Mouse (Mus musculus) left cerebral cortex, postnatal 36 days (tissue): Measurements from ENCODE around the gene Dclk2. TPM values are rescaled to one million over a fixed set of nuclear protein-coding genes. Genes with fewer than 3 reads are reported as not detected.

ENCODE experiments used
- total RNA-seq, 2 experiments: library from RNA; stranded (reverse); gene quantifications; 2 replicates each; pipeline ENCODE4 v1.2.3; 2021

The Dclk2 gene
- total RNA-seq, 2 experiments from 2014 or later: 53.2 to 61.5 TPM

Other genes with a start within 250 kb of the Dclk2 start
- 1 to 10 TPM in 1 of 2 experiments, under 1 TPM in 1; 0.94 to 2.4 TPM for gene Cd1d1, start 78.6 kb upstream of the Dclk2 start, total RNA-seq